Mouse (Mus musculus) G1E-ER4 (cell line): ENCODE measurements around the gene Ptprg. TPM values are rescaled to one million over a fixed set of nuclear protein-coding genes. Genes with fewer than 3 reads are reported as not detected.

Experiments used
- GATA1 ChIP-seq: IDR thresholded peaks from one replicate; pipeline ENCODE4 v1.8.0; 2012; ENCODE audit warnings: low read length, inconsistent platforms
- polyA plus RNA-seq: library from polyadenylated mRNA; stranded (reverse); fragments of >175 nt; gene quantifications from 2 replicates; pipeline ENCODE4 v1.2.3, GENCODE M21; 2012

The Ptprg gene
- polyA plus RNA-seq, 1 experiment, result not detected

DNA sequence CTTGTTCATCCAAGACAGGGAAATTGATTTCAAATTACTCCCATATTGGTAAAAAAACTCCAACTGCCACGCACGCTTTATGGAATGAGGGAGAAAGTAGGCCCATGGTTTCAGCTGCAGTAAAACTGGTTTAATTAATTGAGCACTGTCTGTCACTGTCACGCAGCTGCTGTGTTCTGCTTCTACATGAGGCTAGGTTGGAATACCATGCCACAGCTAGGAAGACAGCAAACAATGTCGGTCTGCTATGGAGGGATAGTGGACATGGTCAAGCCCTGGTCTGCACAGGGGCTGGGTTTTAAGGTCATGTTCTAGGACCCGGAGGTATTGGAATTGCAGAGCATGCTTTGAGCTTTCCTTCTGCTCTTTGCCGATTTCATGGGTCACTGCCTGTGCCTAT is 30.9 kb downstream of the Ptprg start:
- TF ChIP-seq GATA1, result no peak

DNA sequence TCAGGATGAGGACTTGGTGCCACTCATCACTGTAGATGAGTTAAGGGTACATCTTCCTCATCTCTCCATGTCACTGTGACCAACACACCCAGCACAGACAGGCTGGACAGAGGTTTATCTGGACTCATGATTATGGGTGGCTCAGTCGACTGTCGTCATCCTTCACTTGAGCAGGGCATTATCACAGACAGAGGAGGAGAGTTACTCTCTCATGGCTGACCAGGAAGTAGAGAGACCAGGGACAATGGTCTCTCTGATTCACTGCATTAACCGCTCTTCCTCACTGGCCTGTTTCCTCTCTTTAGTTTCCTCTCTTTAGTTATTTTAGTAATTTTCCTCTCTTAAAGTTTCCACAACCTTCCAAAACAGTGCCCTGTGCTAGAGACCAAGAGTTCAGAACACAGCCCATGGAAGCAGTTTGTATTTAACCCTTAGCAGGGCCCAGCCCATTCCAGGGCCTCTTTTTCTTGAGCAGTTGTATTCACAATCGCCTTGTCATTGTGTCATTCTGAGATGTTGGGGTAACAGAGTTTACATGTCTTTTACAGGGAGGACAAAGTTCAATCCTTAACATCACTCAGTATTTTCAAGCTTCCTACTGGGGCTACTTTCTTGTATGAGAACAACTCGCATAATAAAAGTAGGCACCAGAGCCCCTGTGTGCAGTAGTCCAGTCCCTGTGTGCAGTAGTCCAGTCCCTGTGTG is 31.7 kb downstream of the Ptprg start:
- TF ChIP-seq GATA1, result no peak

DNA sequence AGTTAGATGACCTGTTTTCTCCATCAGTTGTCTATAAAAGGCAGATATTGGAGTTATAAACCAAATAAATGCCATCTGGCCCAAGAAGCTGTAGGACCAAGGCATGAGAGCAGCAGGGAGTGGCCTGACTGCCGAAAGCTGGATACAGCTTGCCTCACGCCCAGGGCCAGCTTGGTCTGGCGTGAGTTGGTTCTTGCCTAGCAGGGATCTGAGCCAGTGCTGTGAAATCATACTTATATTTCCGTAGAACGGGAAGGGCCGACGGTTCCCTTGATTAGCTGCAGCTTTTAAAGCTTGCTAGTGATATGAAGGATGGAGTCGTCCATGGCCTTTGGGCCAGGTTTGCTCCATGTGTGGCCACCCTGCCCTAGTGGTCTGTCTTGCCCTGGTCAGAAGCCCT is 37.1 kb downstream of the Ptprg start:
- TF ChIP-seq GATA1, result no peak

GRCm38 (mm10) chr14:11592650-11593049 is 39.3 kb downstream of the Ptprg start:
- TF ChIP-seq GATA1, result no peak

GRCm38 (mm10) chr14:11594336-11594735 is 41.0 kb downstream of the Ptprg start:
- TF ChIP-seq GATA1, result no peak

- TF ChIP-seq GATA1, result no peak
Observed at GRCm38 (mm10) chr14:11604133-11604865, 51.0 kb downstream of the Ptprg start.

GRCm38 (mm10) chr14:11608366-11608765 is 55.0 kb downstream of the Ptprg start:
- no peak for TF ChIP-seq GATA1

GRCm38 (mm10) chr14:11609857-11610582 is 56.7 kb downstream of the Ptprg start:
- no peak for TF ChIP-seq GATA1

- TF ChIP-seq GATA1, result no peak
Observed at GRCm38 (mm10) chr14:11612426-11612825, 59.1 kb downstream of the Ptprg start.

- no peak for TF ChIP-seq GATA1
Observed at GRCm38 (mm10) chr14:11613146-11613545, 59.8 kb downstream of the Ptprg start.

- no peak for TF ChIP-seq GATA1
Observed at GRCm38 (mm10) chr14:11615697-11616096, 62.4 kb downstream of the Ptprg start.

- TF ChIP-seq GATA1, result no peak
Observed at GRCm38 (mm10) chr14:11617362-11617761, 64.0 kb downstream of the Ptprg start.

DNA sequence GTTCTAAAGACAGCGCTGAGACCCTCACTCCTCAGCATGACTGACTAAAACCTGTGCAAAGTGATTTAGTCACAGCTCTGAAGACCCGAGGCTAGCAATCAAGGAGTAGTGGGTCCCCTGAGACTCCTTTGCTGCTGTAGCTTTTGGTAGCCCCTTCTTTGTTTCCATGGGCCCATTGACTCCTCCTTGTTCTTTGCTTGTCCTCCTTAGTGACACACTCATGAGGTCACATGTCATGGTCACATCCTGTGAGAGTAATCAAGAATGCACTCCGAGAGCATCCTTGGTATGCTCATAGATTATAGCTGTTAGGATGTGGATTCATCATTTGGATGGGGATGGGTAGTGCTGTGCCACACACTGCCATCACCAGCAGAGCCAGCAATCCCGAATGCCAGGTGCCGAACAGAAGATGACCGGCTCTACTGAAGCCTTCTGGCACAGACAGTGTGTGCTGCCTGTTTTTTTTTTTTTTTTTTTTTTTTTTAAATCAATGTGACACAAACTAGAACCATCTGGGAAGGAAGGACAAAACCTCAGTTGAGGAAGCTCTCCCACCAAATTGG is 64.9 kb downstream of the Ptprg start:
- no peak for TF ChIP-seq GATA1

- TF ChIP-seq GATA1, result no peak
Observed at GRCm38 (mm10) chr14:11619606-11620005, 66.3 kb downstream of the Ptprg start.

GRCm38 (mm10) chr14:11620314-11620713 is 67.0 kb downstream of the Ptprg start:
- TF ChIP-seq GATA1, result no peak
